Mouse (Mus musculus) frontal cortex, postnatal 25 days (tissue): ENCODE data around the gene Senp1.

Source experiments
- DNase-seq, 2 experiments: peaks; one replicate each; pipeline ENCODE4 v3.0.0; 2022; ENCODE audit warnings: low spot score in 2 of 2

The Senp1 gene

GRCm38 (mm10) chr15:98107703-98108296, 14.3 kb upstream of the Senp1 start:
- DNase-seq = no peak

GRCm38 (mm10) chr15:98107230-98107629, 13.7 kb upstream of the Senp1 start:
- no peak for DNase-seq

DNA sequence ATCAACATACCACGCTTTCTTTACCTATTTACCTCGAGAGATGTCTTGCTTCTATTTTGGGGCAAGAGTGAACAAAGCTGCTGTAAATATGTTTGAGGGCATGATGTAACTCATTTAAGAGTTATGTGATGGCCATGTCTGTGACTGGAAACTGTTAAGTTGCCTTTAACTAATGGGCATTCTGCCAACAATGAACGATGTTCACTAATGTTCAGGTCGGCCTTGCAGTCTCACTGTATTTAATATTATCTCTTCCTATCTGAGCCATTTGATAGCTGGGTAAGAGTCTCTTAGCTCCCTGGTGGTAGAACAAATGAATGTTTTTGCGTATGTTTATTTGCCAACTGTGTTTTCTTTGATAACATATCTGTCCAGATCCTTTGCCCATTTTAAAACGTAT, 13.0 kb upstream of the Senp1 start:
- no peak for DNase-seq

GRCm38 (mm10) chr15:98102401-98102800, 8.9 kb upstream of the Senp1 start:
- DNase-seq = no peak

DNA sequence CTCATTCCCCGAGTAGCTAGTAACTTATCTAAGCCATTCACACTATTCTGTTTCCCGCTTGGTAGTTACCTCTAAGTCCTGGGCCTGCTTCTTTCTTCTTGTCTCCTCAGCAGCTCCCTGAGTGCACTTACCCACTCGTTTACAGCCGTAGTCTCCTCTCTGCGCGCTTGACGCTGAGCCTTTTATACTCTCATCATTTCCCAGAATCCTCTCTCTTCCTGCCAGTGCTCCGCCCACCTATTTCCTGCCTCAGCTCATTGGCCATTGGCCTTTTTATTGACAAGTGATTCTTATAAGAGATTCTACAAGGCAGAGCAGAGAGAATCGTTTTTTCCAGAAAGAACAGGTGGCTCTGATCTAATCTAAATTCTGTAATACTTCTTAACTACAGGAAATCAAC, 5.0 kb upstream of the Senp1 start:
- no peak for DNase-seq

DNA sequence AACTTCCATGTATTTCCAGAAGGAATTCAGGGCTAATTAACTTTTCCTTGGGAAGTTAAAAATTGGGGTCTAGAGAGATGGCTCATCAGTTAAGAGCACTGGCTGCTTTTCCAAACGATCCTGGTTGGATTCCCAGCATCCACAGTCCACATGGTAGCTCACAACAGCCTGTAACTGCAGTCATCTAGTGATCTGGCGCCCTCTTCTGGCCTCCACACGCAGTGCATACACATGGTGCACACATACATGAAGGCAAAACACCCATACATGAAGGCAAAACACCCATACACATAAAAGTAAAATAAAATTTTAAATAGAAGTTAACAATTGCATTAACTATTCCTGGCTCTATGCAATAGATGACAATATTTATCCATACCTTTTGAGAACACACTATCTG, 3.4 kb upstream of the Senp1 start:
- DNase-seq = no peak

DNA sequence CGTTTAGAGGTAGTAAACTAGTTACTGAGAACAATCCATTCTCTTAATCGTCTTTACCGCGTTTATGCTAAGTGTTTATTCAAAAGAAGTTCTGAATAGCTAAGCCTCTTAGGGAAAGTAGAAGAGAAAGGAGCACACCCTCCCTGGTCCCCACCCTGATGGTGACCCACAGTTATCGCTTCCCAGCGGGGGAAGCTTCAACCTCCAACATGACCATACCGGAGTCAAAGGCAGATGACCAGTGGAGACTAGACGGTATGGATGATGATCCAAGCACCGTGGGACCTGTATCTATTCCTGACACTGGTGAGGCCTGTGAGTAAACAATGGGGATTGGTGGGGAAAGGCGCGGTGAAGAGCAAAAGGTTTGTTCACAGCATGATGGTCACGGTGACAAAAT, 1.4 kb upstream of the Senp1 start:
- DNase-seq = no peak

GRCm38 (mm10) chr15:98092372-98093120, 998 bp downstream of the Senp1 start, which contains the start of gene Pfkm:
Pfkm (plus strand) TSS chr15:98092589.
- no peak for DNase-seq

DNA sequence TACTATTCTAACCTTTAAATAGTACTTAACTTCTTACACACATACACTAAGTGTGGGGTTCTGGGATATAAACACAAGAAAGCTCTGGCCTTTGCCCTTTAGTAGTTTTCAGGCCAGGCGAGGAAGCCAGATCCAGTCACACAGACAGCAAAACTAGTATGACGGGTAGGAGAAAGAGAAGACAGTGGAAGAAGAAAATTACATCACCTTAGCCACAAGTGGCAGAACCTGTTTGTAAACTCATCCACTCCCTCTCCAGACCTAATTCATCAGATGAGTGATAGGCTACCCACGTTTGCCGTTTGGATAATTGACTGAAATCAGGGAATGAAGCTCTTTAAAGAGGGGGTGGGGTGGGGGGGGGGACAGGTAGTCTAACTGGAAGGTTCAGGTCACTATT, 1.7 kb downstream of the Senp1 start:
- no peak for DNase-seq

GRCm38 (mm10) chr15:98089421-98090183, 3.9 kb downstream of the Senp1 start:
- DNase-seq = no peak

GRCm38 (mm10) chr15:98088889-98089288, 4.7 kb downstream of the Senp1 start:
- DNase-seq = no peak

DNA sequence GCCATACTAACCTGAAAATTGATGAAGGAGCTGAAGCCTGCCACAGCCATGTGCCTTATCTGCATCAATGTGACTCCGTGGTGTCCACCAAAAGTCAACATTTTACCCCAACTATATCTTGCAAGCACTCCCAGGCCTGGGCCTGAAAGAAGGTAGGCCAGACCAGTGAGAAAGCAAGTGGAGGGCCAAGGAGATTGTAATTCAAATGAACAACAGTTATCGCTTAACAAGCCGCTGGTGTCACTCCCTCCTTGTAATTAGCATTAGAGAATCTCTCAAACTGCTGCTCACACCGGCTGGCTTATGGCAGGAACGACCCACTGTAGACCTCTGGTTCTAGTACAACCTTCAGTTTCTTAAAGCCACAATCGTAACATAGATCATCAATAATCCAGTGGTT, 16.6 kb downstream of the Senp1 start:
- DNase-seq = no peak

DNA sequence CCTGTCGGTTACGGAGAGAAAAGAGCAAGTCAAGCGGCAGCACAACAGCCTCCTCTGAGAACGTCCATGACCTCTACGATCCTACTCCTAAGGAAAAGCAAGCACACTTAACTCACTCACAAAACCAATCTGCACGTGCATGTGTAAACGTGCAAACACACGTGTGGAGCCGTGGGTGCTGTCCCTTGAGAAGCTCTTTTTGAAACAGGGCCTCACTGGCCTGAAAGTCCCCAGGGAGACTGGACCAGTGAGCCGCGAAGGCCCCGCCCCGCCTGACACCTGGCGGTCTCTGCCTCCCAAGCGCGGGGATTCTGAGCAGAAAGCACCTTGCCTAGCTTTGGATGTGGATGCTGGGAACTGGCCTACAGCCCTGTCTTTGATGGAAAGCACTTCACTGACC, 18.5 kb downstream of the Senp1 start:
- DNase-seq = no peak

DNA sequence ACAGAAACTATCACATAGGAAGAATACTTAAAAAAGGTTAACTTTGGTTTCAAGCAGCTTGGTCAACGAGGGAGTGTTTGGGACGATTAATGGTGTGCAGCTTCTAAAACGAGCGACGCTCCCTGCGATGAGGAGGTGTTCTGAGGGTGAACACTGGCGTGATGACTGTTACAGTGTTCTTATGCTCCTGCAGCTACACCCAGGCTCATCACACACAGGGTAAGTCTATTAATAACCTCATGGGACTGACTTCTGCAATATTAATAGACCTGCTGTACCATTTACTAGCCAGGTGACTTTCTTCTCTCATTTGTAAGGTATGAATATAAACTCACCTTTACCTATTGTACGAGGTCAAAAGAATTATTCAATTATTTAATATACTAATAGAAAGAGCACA, 19.0 kb downstream of the Senp1 start:
- no peak for DNase-seq

DNA sequence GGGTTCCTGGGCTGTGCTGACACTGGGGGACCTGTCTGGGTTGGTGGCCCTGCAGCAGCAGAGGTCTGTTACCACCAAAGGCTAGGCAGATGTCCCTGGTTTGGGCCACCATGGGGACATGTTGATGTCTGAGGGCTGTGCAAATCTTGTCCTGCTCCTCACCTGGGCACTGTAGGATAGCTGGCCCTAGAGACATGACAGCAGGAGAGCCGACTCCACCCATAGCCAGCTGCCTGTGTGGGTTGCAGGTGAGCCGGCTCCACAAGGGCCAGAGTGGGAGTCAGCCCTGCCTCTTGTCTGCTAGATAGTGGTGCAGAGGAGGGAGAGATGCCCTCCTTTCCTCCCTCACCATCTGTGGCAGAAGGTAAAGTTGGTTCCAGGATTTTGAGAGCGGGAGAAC, 23.2 kb downstream of the Senp1 start:
- DNase-seq = no peak

GRCm38 (mm10) chr15:98069566-98070245, 23.8 kb downstream of the Senp1 start:
- DNase-seq = no peak

GRCm38 (mm10) chr15:98068506-98068905, 25.0 kb downstream of the Senp1 start:
- DNase-seq = no peak

DNA sequence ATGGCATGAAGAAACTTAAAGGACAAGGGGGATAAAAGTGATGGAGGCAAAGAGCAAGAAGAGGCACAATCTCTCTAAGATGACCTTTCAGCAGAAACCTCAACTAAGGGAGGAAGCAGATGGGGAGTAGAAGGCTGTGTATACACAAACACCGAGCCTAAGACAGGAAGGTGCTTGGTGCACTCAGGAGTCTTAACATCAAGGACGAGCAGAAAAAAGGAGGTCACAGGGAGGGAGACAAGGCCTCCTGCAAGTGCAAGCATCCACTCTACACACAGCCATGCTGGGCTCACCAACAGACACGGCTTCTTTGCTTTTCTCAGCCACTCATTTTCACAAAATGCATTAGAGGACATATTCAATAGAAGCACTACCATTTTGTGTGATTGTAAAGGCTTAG, 26.1 kb downstream of the Senp1 start:
- DNase-seq = no peak

DNA sequence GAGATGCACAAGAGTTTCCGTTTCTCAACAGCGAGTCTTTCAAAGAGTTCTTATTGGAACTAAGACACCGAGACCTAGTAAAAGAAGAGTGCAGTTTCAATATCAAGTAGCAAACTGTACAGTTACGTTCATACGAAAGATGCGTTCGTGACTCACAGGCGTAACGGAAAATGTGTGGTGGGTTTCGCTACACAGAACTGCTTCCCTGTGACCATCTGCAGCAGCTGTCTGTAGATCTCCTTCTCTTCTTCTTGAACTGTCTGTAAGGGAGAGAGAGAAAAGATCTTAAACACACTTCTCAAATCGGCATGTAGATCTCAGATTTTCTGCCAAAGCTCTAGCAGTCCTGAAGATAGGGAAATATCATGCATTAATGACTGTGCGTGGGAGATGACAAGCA, 26.9 kb downstream of the Senp1 start:
- no peak for DNase-seq

GRCm38 (mm10) chr15:98065881-98066280, 27.7 kb downstream of the Senp1 start:
- DNase-seq = no peak

- DNase-seq = no peak
Measured at GRCm38 (mm10) chr15:98055246-98055645, 38.3 kb downstream of the Senp1 start.

- no peak for DNase-seq
Measured at GRCm38 (mm10) chr15:98051685-98052084, 41.9 kb downstream of the Senp1 start.
